Mouse (Mus musculus) intestine, embryonic 16.5 days (tissue): Measurements from ENCODE around the gene Ate1. TPM values are rescaled to one million over a fixed set of nuclear protein-coding genes. Genes with fewer than 3 reads are reported as not detected.
"Not testable (repeated sequence)": the region's sequence is repeated elsewhere in the genome, so short reads cannot be mapped to it uniquely, and the experiment has no call there.

Experiments
- ATAC-seq: fragments of 200-750 bp; cut with Nextera tagmentation; 2 replicates; pipeline ENCODE4 v1.8.0; 2017; ENCODE audit warnings: moderate TSS enrichment, moderate library complexity
- H3K27ac ChIP-seq: fragments of 300-500 bp; sonication (generic); 2 replicates; pipeline ENCODE4 v1.5.1; 2014; ENCODE audit warnings: mild to moderate bottlenecking, low read length
- H3K27me3 ChIP-seq: fragments of 300-500 bp; sonication (generic); replicated peaks from 2 replicates; pipeline ENCODE4 v1.6.1; 2014; ENCODE audit warnings: low read length, control low read depth, mixed read lengths; ENCODE audit not compliant: control insufficient read depth, insufficient read depth
- H3K36me3 ChIP-seq: fragments of 300-500 bp; sonication (generic); 2 replicates; pipeline ENCODE4 v1.6.1; 2014; ENCODE audit warnings: low read length, control low read depth; ENCODE audit not compliant: control insufficient read depth, insufficient read depth
- H3K4me1 ChIP-seq: fragments of 300-500 bp; sonication (generic); 2 replicates; pipeline ENCODE4 v1.6.1; 2014; ENCODE audit warnings: low read length, control low read depth, mixed read lengths; ENCODE audit not compliant: control insufficient read depth, insufficient read depth
- H3K4me2 ChIP-seq: fragments of 300-500 bp; sonication (generic); 2 replicates; pipeline ENCODE4 v1.6.1; 2014; ENCODE audit warnings: low read depth, low read length, control low read depth
- H3K4me3 ChIP-seq: fragments of 300-500 bp; sonication (generic); 2 replicates; pipeline ENCODE4 v1.5.1; 2014; ENCODE audit warnings: mild to moderate bottlenecking, low read length
- H3K9ac ChIP-seq: fragments of 300-500 bp; sonication (generic); 2 replicates; pipeline ENCODE4 v1.6.1; 2014; ENCODE audit warnings: low read depth, low read length
- H3K9me3 ChIP-seq: fragments of 300-500 bp; sonication (generic); 2 replicates; pipeline ENCODE4 v1.6.1; 2016; ENCODE audit warnings: low read length, control low read depth; ENCODE audit not compliant: control insufficient read depth
- WGBS: fragments of 180-500 bp; shearing (Covaris S2); extraction: QIAGEN DNeasy Blood & Tissue Kit; methylation state at CpG from one replicate; pipeline ENCODE4 v1.1.7; 2014; 5-methylcytosine and 5-hydroxymethylcytosine counted together
- polyA plus RNA-seq: library from polyadenylated mRNA; unstranded; fragments of >200 nt; fragmentation: Nextera tagmentation; extraction: Ambion mirVana; gene quantifications from 2 replicates; pipeline ENCODE4 v1.2.1, GENCODE M21; 2015

Ate1 gene
- polyA plus RNA-seq, 1 experiment from 2014 or later = 46.1 TPM

DNA sequence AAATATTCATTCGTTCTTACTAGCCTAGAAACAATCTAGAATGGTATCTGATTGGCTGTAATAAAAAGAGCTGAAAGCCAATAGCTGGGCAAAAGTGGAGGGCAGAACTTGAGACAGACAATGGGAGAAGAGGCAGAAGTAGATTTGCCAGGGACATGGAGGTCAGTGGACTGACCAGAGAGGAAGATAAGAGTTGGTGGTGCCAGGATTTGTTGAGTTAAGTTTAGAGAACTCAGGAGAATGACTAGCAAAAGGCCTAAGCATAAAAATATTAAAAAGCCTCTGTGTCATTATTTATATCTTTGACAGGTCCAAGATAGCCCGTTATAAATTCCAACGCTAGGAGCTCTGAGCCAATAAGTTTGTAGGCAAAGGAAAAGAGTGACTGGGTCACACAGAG is 65.9 kb downstream of the Ate1 start:
- ATAC-seq = no peak
- WGBS = 62% methylated on average over 3 of the region's 3 CpGs
- no peaks in the 10 kb centered on the region for H3K9me3 ChIP-seq

DNA sequence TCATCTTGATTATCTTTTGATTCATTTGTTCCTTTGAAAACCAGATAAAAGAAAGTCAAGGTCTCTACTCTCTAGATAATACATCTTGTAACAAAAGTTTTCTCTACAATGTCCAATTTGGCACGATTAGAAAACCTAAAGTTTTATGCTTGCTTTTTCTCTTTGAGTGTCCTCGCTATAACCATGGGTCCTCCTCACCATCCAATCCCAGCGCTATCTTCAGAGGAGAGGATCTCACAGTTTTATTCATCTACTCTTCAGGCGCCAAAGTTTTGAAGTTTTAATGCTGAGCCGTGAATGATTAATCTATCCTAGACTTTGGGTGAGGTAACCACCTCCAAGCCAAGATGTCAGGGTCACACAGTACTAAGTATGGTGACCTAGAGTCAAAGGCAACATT is 84.4 kb downstream of the Ate1 start:
- Histone ChIP-seq H3K4me1 (no peaks in the 10 kb centered on the region), H3K9ac (no peak overlapping the region), H3K4me2 (no peak overlapping the region), H3K36me3 (no peaks in the 10 kb centered on the region), H3K27ac (peak overlapping the region; percentile 66), H3K9me3 (no peaks in the 10 kb centered on the region), H3K4me3 (no peak overlapping the region), H3K27me3 (no peaks in the 10 kb centered on the region)
- WGBS = 89% methylated on average over 5 of the region's 5 CpGs
- no peak for ATAC-seq

More for the DNA sequence above, 65.9 kb downstream of the Ate1 start:
- Histone ChIP-seq H3K9ac (no peak overlapping the region), H3K4me1 (no peaks in the 10 kb centered on the region), H3K4me2 (no peak overlapping the region), H3K4me3 (no peak overlapping the region), H3K36me3 (0 out of 2 replicates have a peak, but pooled peaks cover 4% of the 10 kb centered on the region), H3K27ac (no peak overlapping the region), H3K27me3 (no peaks in the 10 kb centered on the region)

DNA sequence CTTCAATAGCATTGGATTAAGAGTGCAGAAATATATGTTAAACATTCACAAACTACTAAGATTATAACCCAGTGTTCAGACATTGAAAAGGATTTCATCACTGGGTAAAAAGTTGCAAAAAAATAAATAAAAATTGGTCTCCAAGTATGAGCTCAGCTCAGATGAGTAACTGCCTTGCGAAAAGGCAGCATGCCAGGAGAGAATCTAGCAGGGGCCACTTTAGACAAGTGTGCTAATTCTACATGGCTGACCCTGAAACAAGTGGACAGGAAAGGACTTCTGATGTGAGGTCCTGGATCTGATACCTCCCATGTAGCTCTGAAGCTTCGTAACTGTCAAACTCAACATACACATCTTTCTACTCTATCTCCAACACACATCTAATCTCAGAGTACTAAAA is 88.0 kb downstream of the Ate1 start:
- no peaks in the 10 kb centered on the region for H3K4me1 ChIP-seq
- no peaks in the 10 kb centered on the region for H3K27me3 ChIP-seq
- H3K36me3 ChIP-seq = no peaks in the 10 kb centered on the region
- H3K4me3 ChIP-seq = no peak overlapping the region
- 94% methylated on average over 2 of the region's 2 CpGs for WGBS
- H3K4me2 ChIP-seq = no peak overlapping the region
- no peak overlapping the region for H3K27ac ChIP-seq
- H3K9me3 ChIP-seq = no peaks in the 10 kb centered on the region
- no peak for ATAC-seq
- H3K9ac ChIP-seq = no peak overlapping the region

DNA sequence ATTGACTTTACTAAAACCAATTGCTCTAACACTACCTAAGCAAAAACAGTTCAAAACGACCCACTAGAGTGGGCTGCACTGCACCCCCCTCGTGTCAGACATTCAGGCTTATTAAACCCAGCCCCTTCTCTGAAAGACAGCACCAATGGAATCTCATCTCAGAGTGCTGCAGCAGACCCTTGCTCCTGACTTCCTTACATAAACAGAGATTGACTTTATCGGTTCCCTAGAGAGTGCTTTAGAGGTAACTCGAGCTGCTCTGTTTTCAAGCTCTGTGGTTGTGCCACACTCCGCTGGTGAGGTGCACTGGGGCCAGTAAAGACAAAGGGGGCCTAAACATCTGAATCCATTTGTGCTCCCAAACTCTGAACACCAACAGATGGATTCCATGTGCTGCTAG is 93.6 kb downstream of the Ate1 start:
- H3K4me1 ChIP-seq = peaks cover 3% of the 10 kb centered on the region
- H3K36me3 ChIP-seq = no peaks in the 10 kb centered on the region
- no peak overlapping the region for H3K27ac ChIP-seq
- WGBS = 12% methylated on average over 5 of the region's 5 CpGs
- H3K4me3 ChIP-seq = no peak overlapping the region
- no peaks in the 10 kb centered on the region for H3K9me3 ChIP-seq
- H3K9ac ChIP-seq = no peak overlapping the region
- no peaks in the 10 kb centered on the region for H3K27me3 ChIP-seq
- no peak for ATAC-seq
- no peak overlapping the region for H3K4me2 ChIP-seq

DNA sequence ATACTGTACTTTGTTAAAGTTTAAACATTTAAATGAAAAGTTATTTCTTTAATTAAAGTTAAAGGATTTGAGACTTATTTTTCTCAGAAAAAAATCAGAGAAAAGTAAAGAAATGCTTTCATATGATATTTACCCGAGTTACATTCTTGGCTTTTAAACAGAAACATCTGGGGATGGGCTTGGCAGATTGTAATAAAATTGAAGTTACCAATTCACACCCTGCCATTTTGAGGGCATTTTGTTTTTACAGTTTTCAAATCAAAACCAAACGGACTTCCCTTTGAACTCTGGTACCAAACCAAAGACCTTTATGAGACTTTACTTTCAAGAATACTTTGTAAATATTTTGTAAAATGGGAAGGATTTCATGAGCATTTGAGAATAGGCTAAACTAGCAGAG is 94.2 kb downstream of the Ate1 start:
- H3K4me1 ChIP-seq = peaks cover 3% of the 10 kb centered on the region
- no peak for ATAC-seq
- no peak overlapping the region for H3K27ac ChIP-seq
- 56% methylated on average over 2 of the region's 2 CpGs for WGBS
- H3K9me3 ChIP-seq = no peaks in the 10 kb centered on the region
- H3K9ac ChIP-seq = no peak overlapping the region
- no peak overlapping the region for H3K4me2 ChIP-seq
- H3K36me3 ChIP-seq = no peaks in the 10 kb centered on the region
- H3K4me3 ChIP-seq = no peak overlapping the region
- H3K27me3 ChIP-seq = no peaks in the 10 kb centered on the region

DNA sequence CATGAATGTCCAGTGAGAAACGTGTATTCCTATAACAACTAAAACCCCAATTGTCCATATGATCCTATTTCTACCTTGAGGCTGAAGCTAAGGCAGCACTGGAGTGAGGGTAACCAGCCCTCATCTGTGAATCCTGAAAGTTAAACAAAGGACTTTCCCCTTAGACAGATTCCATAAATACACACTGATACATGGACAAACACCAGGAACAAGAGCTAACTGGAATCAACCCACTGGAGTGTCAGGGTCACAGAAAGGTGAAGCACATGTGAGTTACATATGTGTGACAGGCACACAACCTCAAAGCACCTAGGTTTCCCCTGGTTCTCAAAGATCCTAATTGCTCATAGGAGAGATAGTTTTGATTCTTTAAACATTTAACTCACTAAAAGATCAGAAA is 100.2 kb downstream of the Ate1 start:
- H3K4me2 ChIP-seq = no peak overlapping the region
- H3K27ac ChIP-seq = no peak overlapping the region
- no peak for ATAC-seq
- H3K9ac ChIP-seq = no peak overlapping the region
- no peaks in the 10 kb centered on the region for H3K9me3 ChIP-seq
- 54% methylated on average over 1 of the region's 1 CpGs for WGBS
- H3K4me3 ChIP-seq = no peak overlapping the region
- no peaks in the 10 kb centered on the region for H3K4me1 ChIP-seq
- no peaks in the 10 kb centered on the region for H3K27me3 ChIP-seq
- H3K36me3 ChIP-seq = no peaks in the 10 kb centered on the region

DNA sequence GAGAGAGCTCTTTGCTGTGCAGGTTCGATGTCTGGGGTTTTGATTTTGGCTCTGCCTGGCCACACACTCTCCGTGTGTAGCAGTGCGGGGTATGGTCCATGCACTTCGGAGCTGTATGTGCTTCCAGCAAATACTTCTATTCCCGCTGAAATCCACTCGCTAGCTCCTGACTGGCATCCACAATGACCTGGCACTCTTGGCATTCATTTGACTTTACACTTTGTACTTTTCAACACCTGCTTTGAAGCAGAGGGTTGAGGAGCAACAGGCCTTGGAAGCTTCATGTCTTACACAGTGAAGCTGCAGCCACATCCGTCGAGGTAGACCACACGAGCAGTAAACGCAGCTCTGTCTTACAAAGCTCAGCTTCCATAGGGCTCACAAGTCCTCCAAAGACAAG is 112.5 kb downstream of the Ate1 start:
- no peak overlapping the region for H3K4me2 ChIP-seq
- H3K4me1 ChIP-seq = peaks cover 2% of the 10 kb centered on the region; the same call in 1 of the 2 replicates
- H3K27me3 ChIP-seq = no peaks in the 10 kb centered on the region
- 81% methylated on average over 10 of the region's 10 CpGs for WGBS
- no peak overlapping the region for H3K4me3 ChIP-seq
- no peaks in the 10 kb centered on the region for H3K36me3 ChIP-seq
- no peaks in the 10 kb centered on the region for H3K9me3 ChIP-seq
- no peak overlapping the region for H3K9ac ChIP-seq
- no peak for ATAC-seq
- no peak overlapping the region for H3K27ac ChIP-seq

DNA sequence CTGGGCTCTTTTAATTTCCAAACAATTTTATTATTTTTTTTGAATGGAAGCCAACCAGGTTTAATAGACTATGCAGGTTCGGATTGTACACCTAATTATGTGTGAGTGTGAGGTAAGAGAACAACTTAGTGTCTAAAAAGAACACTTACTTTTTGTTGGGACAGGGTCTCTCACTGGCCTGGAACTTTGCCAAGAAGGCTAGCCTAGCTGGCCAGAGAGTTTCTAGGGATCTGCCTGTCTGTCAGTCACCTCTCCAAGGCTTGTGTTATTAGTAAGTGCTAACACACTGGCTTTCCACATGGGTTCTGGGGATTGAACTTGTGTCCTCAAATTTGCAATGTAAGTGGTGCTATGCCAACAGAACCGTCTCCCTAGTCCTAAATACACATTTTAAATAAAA is 116.8 kb downstream of the Ate1 start:
- Histone ChIP-seq H3K4me1 (no peaks in the 10 kb centered on the region), H3K36me3 (0 out of 2 replicates have a peak, but pooled peaks cover 2% of the 10 kb centered on the region), H3K4me2 (no peak overlapping the region), H3K9ac (no peak overlapping the region), H3K27ac (no peak overlapping the region), H3K27me3 (no peaks in the 10 kb centered on the region), H3K9me3 (no peaks in the 10 kb centered on the region), H3K4me3 (no peak overlapping the region)
- 83% methylated on average over 2 of the region's 2 CpGs for WGBS
- no peak for ATAC-seq

DNA sequence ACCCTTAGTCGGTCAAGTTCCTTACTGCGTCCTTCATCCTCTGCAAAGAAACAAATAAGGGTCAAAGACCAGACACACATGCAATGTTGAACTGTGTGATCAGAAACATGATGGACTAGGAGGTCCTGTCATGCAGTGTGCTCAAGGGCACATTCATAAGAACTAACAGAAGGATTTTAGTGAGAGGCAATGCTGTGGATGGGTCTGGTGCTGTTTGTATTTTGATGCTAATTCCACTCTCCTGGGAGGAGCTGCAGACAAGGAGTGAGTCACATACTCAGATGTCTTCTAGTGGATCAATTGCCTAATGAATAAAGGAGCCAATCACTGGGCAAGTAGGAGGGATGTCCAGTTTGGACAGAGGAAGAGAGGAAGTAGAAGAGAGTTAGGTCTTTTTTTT is 125.5 kb downstream of the Ate1 start:
- no peak overlapping the region for H3K27ac ChIP-seq
- peaks cover 2% of the 10 kb centered on the region; the same call in 1 of the 2 replicates for H3K36me3 ChIP-seq
- ATAC-seq = no peak
- H3K4me2 ChIP-seq = no peak overlapping the region
- no peaks in the 10 kb centered on the region for H3K9me3 ChIP-seq
- no peaks in the 10 kb centered on the region for H3K27me3 ChIP-seq
- 86% methylated on average over 2 of the region's 2 CpGs for WGBS
- no peaks in the 10 kb centered on the region for H3K4me1 ChIP-seq
- H3K9ac ChIP-seq = no peak overlapping the region
- H3K4me3 ChIP-seq = no peak overlapping the region

DNA sequence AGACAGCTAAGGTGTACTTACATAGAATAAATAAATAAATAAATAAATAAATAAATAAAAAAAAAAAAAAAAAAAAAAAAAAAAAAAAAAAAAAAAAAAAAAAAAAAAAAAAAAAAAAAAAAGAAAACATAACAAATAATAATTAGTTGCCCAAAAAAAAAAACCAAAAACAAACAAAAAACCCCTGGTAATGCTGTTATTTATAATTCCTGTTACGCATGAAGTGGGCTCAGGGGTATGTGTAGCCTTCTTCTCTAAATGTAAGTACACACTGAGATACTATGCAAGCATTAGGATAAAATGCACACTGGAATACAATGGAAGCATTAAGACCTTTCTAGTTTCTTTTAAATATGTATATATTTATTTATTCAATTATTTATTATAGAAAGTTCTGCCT is 130.1 kb downstream of the Ate1 start:
- not testable (repeated sequence) for H3K36me3 ChIP-seq, H3K9me3 ChIP-seq, H3K4me3 ChIP-seq, H3K4me2 ChIP-seq, ATAC-seq, H3K27me3 ChIP-seq, H3K27ac ChIP-seq, H3K4me1 ChIP-seq, H3K9ac ChIP-seq
- WGBS = 100% methylated on average over 1 of the region's 1 CpGs
